Mouse (Mus musculus): ENCODE measurements around the gene Olfr804.

Gene Olfr804

GRCm38 (mm10) chr10:129702910-129703309 lies at the start of gene Olfr804:
Olfr804 (plus strand) TSS chr10:129703210.
- no peak for DNase-seq (ENCODE audit: low read depth, low spot score)

DNA sequence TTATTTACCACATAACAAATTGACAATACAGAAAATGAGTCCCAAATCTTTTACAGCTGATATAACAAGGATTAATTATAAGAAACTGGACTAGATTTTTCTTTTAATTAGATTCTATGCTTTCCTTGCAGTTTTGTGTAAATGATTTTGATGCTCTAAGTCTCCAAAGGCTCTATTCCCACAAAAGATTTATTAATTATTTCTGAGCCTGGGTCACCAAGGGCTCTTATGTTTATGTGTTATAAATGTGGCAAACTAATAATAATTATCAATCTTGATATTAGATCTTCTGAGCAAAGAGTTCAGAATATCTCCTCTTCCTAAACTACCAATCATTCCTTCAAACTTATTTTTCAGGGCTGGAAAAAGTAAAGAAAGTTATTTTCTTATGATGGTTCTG lies 45.6 kb upstream of the Olfr804 start, which contains the start of gene Olfr800:
Gene Olfr800, plus strand, starts transcription at position 301 of the 400 bp plus-strand sequence.
- no peak for DNase-seq (ENCODE audit: low read depth, low spot score)

DNA sequence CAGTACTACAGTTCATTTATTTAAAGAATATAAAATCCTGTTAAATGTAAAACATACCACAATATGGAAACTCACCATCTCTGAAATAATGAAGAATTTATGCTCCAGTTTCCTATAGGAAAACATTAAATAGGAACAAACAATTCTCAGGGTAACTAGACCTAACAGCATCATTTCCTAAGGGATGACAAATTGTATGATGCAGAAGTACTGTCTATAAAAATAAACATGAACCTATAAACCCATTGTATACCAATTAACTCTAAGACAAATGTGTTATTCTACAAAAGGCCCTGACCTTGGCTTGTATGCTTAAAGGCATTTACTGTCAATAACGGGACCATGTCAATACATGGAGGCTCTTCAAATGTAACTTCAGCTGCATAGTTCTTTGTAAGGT lies 29.2 kb upstream of the Olfr804 start, which contains the start of gene Olfr801:
Gene Olfr801, minus strand, starts transcription at position 101 of the 400 bp plus-strand sequence.
- DNase-seq (ENCODE audit: low read depth, low spot score) = no peak

DNA sequence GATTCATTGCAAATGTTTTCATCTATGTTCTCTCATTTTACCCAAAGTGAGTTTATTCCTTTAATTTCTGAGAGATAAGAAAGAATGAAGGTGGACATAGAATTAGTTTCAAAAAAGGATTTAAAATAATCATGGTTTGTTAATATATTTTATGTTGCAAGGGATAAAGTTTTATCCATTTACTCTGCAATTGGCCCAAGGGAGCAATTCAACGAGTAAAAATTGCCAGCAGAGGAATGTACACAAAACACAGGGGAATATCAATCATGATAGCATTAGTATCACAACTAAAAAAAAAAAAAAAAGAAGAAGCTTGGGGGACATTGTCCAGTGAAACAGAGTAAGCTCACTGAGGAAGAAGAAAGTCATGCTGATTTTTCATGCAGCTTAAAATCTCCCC lies 14.9 kb upstream of the Olfr804 start, which contains the start of gene Olfr802:
Gene Olfr802, minus strand, starts transcription at position 101 of the 400 bp plus-strand sequence.
- DNase-seq (ENCODE audit: low read depth, low spot score) = no peak

GRCm38 (mm10) chr10:129694186-129694585 lies 8.8 kb upstream of the Olfr804 start, which contains the start of gene Olfr803:
Olfr803 (minus strand) TSS chr10:129694286.
- no peak for DNase-seq (ENCODE audit: low read depth, low spot score)

DNA sequence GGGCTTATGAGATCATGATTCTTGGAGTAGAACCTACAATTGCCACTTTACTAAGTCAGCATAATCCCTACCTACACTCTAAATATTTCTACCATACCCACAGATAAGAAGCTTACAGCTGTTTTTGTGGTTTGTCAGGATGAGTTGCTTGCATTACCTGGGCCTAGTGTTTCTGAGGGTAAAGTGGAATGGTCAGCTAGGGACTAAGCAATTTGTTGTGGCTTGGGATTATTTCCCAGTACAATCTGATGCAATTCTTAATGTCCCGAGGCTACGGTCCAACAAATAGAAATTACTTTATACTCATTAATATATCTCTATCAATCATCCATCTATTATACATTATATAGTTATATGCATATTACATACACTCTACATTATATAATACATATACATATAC lies 26.3 kb downstream of the Olfr804 start, which contains the start of gene Olfr805:
Gene Olfr805, minus strand, starts transcription at position 101 of the 400 bp plus-strand sequence.
- no peak for DNase-seq (ENCODE audit: low read depth, low spot score)

DNA sequence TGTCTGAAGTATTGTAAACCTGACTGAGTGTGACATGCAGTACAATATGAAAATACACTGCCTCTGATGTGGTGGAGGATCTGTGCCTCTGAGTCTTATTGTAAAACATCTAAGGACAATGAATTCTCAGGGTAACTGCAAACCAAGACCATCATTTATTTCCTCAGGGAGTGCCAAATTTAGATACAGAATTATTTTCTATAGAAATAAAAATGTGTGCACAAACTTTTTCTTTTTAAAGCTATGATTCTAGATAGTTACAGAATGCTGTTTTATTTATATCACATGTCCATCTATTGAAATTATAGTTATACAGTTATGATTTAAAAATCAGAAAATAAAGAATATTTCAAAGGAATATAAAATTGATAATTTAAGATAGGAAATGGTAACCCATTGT lies 38.8 kb downstream of the Olfr804 start, which contains the start of gene Olfr806:
Gene Olfr806, minus strand, starts transcription at position 101 of the 400 bp plus-strand sequence.
- no peak for DNase-seq (ENCODE audit: low read depth, low spot score)

DNA sequence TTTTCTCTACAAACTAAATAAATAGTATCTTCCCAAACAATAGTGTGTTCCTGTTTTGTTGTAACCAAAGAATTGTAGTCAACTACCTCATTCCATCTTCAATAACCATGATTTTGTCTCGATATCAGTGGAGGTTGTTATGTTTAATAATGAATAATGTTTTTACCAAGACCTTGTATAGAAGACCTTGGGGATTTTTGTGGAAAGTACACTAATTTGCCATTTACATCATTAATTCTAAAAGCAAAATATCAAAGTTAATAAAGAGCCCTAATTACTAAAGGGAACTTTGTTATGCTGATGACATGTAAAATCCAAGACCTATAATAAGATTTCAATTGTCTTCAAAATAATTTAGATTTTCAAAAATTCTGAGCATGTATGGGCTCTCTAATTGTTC lies 54.7 kb downstream of the Olfr804 start, which contains the start of gene Olfr807:
Gene Olfr807, minus strand, starts transcription at position 101 of the 400 bp plus-strand sequence.
- no peak for DNase-seq (ENCODE audit: low read depth, low spot score)

Measured in ES-CJ7 (cell line).